Mouse (Mus musculus) brain, embryonic 14.5 days (tissue): Measurements from ENCODE around the gene 6430628N08Rik. TPM values are rescaled to one million over a fixed set of nuclear protein-coding genes. Genes with fewer than 3 reads are reported as not detected.

Experiments
- DNase-seq: peaks from one replicate; pipeline ENCODE4 v3.0.0-alpha.2; 2011; ENCODE audit warnings: low read depth
- CTCF ChIP-seq: fragments of 200-500 bp; IDR thresholded peaks from 2 replicates; pipeline ENCODE4 v1.5.1; 2012; ENCODE audit warnings: inconsistent platforms, mild to moderate bottlenecking, moderate library complexity, borderline replicate concordance; ENCODE audit not compliant: insufficient read depth, insufficient read length; ENCODE audit errors: extremely low read depth
- POLR2A ChIP-seq: fragments of 200-500 bp; IDR thresholded peaks from 2 replicates; pipeline ENCODE4 v1.6.1; 2012; ENCODE audit warnings: mild to moderate bottlenecking, inconsistent platforms, borderline replicate concordance; ENCODE audit not compliant: poor library complexity, insufficient read depth, insufficient read length, severe bottlenecking; ENCODE audit errors: extremely low read depth
- polyA plus RNA-seq: library from polyadenylated mRNA; depleted of rRNA; stranded (reverse); fragments of >200 nt; gene quantifications from 2 replicates; pipeline ENCODE4 v1.2.3, GENCODE M21; 2012

The 6430628N08Rik gene
- polyA plus RNA-seq, 1 experiment = 0.08 TPM

- DNase-seq = no peak
- no peak for TF ChIP-seq POLR2A
- no peak for TF ChIP-seq CTCF
Measured at GRCm38 (mm10) chr4:115923262-115923880, 32.9 kb downstream of the 6430628N08Rik start.

- no peak for DNase-seq
- TF ChIP-seq CTCF = no peak
- no peak for TF ChIP-seq POLR2A
Measured at GRCm38 (mm10) chr4:115927637-115928036, 37.2 kb downstream of the 6430628N08Rik start.

- no peak for DNase-seq
Measured at GRCm38 (mm10) chr4:115931556-115932088, 41.2 kb downstream of the 6430628N08Rik start.

GRCm38 (mm10) chr4:115935835-115936581 is 45.5 kb downstream of the 6430628N08Rik start:
- DNase-seq = no peak
- TF ChIP-seq CTCF = no peak
- TF ChIP-seq POLR2A = no peak

More at GRCm38 (mm10) chr4:115931556-115932088, 41.2 kb downstream of the 6430628N08Rik start:
- no peak for TF ChIP-seq POLR2A
- TF ChIP-seq CTCF = no peak

GRCm38 (mm10) chr4:115936646-115937045 is 46.2 kb downstream of the 6430628N08Rik start:
- no peak for DNase-seq
- no peak for TF ChIP-seq CTCF
- TF ChIP-seq POLR2A = no peak

- DNase-seq = peak; percentile 5
- no peak for TF ChIP-seq POLR2A
- TF ChIP-seq CTCF = no peak
Measured at GRCm38 (mm10) chr4:115937061-115937976, 46.9 kb downstream of the 6430628N08Rik start.

GRCm38 (mm10) chr4:115938276-115939160 is 48.1 kb downstream of the 6430628N08Rik start:
- DNase-seq = peak; percentile 55
- no peak for TF ChIP-seq CTCF
- TF ChIP-seq POLR2A = no peak

GRCm38 (mm10) chr4:115939295-115940102 is 49.0 kb downstream of the 6430628N08Rik start, which contains the start of gene Dmbx1:
TSS of gene Dmbx1 (minus strand) at chr4:115939926.
- DNase-seq = peak; percentile 65
- TF ChIP-seq POLR2A = no peak
- no peak for TF ChIP-seq CTCF

- TF ChIP-seq POLR2A = no peak
- no peak for TF ChIP-seq CTCF
- DNase-seq = no peak
Measured at GRCm38 (mm10) chr4:115940681-115941080, 50.2 kb downstream of the 6430628N08Rik start.
